Mouse (Mus musculus) CD4-positive, CD25-positive, alpha-beta regulatory T cell, adult 9 weeks (primary cell): Measurements from ENCODE around the gene Tas2r114. TPM values are rescaled to one million over a fixed set of nuclear protein-coding genes. Genes with fewer than 3 reads are reported as not detected.

Source experiments
- polyA plus RNA-seq: library from polyadenylated mRNA; unstranded; fragments of 100-300 nt; shearing (Covaris generic); gene quantifications from one replicate; pipeline ENCODE4 v1.2.1, GENCODE M21; 2017

The Tas2r114 gene
- polyA plus RNA-seq, result not detected

DNA sequence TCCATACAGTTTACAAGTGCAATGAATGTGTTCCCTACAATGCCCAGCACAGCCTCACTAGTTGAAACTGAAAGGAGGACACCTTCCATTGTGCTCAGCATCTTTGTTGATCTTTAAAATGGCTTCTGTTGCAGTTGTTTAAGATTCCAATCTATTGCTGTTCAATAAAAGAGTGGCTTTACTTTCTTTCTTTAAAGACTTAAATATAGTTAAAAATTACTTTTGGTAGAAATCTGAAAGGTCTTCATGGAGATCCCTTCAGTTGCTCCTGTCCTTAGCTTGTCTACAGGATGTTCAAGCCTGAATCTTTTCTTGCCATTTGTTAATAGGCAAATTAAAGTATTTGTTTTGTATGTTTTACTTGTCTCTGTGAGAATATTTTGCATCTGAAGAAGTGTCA, at the start of gene Tas2r114:
Gene Tas2r114, minus strand, starts transcription at position 101 of the 400 bp plus-strand sequence.

DNA sequence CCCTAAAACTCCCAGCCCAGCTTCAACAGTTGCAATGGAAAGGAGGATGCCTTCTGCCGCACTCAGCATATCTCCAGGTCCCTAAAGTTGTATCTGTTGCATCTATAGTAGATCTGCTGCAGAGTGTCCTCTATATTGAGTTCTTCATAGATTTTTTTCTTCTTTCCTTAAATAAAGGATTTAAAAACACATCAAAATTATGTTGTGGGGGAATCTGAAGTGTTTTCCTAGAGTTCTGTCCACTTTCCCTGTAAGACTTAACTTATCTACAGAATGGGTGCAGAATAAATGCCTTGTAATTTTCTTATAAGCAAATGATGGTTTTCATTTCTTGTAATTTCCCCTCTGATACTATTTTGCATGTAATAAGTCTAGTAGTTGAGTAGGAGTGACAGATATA, 2.5 kb downstream of the Tas2r114 start, which contains the start of gene Tas2r105:
Gene Tas2r105, minus strand, starts transcription at position 101 of the 400 bp plus-strand sequence.

DNA sequence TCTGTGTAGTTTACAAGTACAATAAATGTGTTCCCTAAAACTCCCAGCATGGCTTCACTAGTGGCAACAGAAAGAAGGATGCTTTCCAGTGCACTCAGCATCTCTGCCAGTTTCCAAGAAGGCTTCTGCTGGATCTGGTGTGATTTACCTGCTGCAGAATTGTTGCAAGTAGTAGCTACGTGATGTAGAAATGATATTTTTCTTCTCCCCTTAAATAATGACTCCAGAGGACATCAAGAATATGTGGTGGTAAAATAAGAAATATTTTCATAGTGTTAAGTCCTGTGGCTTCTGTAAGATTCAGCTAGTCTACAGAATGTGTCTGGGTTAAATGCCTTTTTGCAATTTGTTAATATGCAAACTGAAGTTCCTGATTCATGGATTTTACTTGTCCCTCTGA, 4.2 kb downstream of the Tas2r114 start, which contains the start of gene Tas2r104:
Gene Tas2r104, minus strand, starts transcription at position 101 of the 400 bp plus-strand sequence.

DNA sequence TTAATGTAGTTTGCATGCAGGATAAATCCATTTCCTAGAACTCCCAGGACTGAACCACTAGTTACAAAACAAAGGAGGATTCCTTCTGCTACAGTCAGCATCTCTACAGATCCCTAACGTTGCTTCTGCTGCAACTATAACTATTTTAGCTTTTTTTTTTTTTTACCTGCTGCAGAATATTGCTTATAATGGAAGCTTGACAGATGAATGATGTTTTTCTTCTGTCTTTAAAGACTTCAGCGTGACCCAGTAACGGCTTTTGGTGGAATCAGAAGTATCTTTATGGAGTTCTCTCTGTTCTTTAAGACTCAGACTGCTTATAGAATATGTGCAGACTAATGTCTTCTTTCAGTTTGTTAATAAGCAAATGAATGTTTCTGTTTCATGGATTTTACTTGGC, 11.1 kb downstream of the Tas2r114 start, which contains the start of gene Tas2r106:
Gene Tas2r106, minus strand, starts transcription at position 101 of the 400 bp plus-strand sequence.

DNA sequence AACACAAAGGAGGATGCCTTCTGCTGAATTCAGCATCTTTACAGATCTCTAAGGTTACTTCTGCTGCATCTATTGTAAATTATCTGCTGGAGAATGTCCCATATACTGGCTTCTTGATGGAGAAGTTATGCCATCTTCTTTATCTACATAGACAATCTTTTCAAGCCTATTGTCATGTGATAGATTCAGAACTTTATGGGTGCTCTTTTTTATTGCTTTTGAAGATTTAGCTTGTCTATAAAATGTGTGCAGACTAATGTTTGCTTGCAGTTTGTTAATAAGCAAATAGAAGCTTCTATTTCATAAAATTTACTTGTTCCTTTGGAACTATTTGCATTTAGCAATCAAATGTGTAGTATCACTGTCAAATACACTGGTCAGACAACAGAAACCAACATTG, 29.8 kb downstream of the Tas2r114 start, which contains the start of gene Tas2r107:
Gene Tas2r107, minus strand, starts transcription at position 101 of the 400 bp plus-strand sequence.

Other genes with a start within 250 kb of the Tas2r114 start
- not detected for gene 5430401F13Rik, start 203.7 kb downstream of the Tas2r114 start, polyA plus RNA-seq
- 0.47 TPM for gene Gm6619, start 203.7 kb downstream of the Tas2r114 start, polyA plus RNA-seq
- gene Tas2r130, start 59.2 kb downstream of the Tas2r114 start, polyA plus RNA-seq, result not detected
- gene Tas2r107, start 29.9 kb downstream of the Tas2r114 start, polyA plus RNA-seq, result not detected
- not detected for gene Tas2r106, start 11.2 kb downstream of the Tas2r114 start, polyA plus RNA-seq
- gene Tas2r104, start 4.3 kb downstream of the Tas2r114 start, polyA plus RNA-seq, result not detected
- gene Tas2r105, start 2.6 kb downstream of the Tas2r114 start, polyA plus RNA-seq, result not detected